Mouse (Mus musculus) liver, adult 2 months (tissue): ENCODE data around the gene Rpl18.

Experiments
- CTCF ChIP-seq: fragments of 200-500 bp; IDR thresholded peaks from 2 replicates; pipeline ENCODE4 v1.5.1; 2011; ENCODE audit warnings: low read depth, low read length, control low read depth
- POLR2A ChIP-seq: fragments of 200-500 bp; IDR thresholded peaks from 2 replicates; pipeline ENCODE4 v1.6.1; 2011; ENCODE audit warnings: low read length, control low read depth; ENCODE audit not compliant: insufficient read depth; ENCODE audit errors: extremely low read depth

DNA sequence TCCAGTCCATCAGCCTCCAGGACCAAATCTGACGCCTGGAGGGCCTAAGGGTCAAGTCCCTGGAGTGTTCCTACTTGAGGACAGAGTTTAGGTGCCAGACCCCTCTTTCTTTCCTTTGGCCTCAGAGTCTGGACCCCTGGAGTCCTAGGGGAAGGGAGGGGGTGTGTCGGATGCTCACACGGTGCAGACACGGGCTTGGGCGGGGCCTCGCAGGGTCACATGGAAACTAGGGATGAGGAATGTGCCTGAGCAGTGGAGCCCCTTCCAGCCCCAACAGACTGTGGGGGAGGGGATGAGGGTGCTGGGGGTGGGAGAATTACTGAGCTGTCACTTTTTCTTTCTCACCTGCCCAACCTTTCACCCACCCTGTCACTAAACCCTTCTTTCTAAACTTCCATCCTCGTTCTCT, 9.4 kb upstream of the Rpl18 start:
- TF ChIP-seq CTCF (no peak), POLR2A (peak; percentile 37; the same call in 1 of the 2 replicates)
